Mouse (Mus musculus) forebrain, embryonic 15.5 days (tissue): ENCODE results near the gene Vmn2r108. TPM values are rescaled to one million over a fixed set of nuclear protein-coding genes. Genes with fewer than 3 reads are reported as not detected.
"Not testable (repeated sequence)": the region's sequence is repeated elsewhere in the genome, so short reads cannot be mapped to it uniquely, and the experiment has no call there.

Experiments
- ATAC-seq: fragments of 200-750 bp; cut with Nextera tagmentation; replicated peaks from 2 replicates; pipeline ENCODE4 v1.8.0; 2017; ENCODE audit warnings: mild to moderate bottlenecking, moderate TSS enrichment, moderate library complexity
- H3K27ac ChIP-seq: fragments of 300-500 bp; sonication (generic); replicated peaks from 2 replicates; pipeline ENCODE4 v1.5.1; 2015; ENCODE audit warnings: mild to moderate bottlenecking, inconsistent platforms
- H3K27me3 ChIP-seq: fragments of 300-500 bp; sonication (generic); 2 replicates; pipeline ENCODE4 v1.6.1; 2015; ENCODE audit warnings: inconsistent platforms
- H3K36me3 ChIP-seq: fragments of 300-500 bp; sonication (generic); 2 replicates; pipeline ENCODE4 v1.6.1; 2015; ENCODE audit warnings: mild to moderate bottlenecking, inconsistent platforms
- H3K4me1 ChIP-seq: fragments of 300-500 bp; sonication (generic); 2 replicates; pipeline ENCODE4 v1.6.1; 2015; ENCODE audit warnings: inconsistent platforms
- H3K4me2 ChIP-seq: fragments of 300-500 bp; sonication (generic); replicated peaks from 2 replicates; pipeline ENCODE4 v1.6.1; 2015; ENCODE audit warnings: mild to moderate bottlenecking, inconsistent platforms
- H3K4me3 ChIP-seq: fragments of 300-500 bp; sonication (generic); 2 replicates; pipeline ENCODE4 v1.5.1; 2015; ENCODE audit warnings: mild to moderate bottlenecking, inconsistent platforms
- H3K9ac ChIP-seq: fragments of 300-500 bp; sonication (generic); replicated peaks from 2 replicates; pipeline ENCODE4 v1.6.1; 2015; ENCODE audit warnings: mild to moderate bottlenecking, inconsistent platforms
- H3K9me3 ChIP-seq: fragments of 300-500 bp; sonication (generic); 2 replicates; pipeline ENCODE4 v1.6.1; 2016; ENCODE audit warnings: inconsistent platforms
- WGBS: fragments of 180-500 bp; shearing (Covaris S2); methylation state at CpG from one replicate; pipeline ENCODE4 v1.1.7; 2015; ENCODE audit warnings: mixed read lengths; 5-methylcytosine and 5-hydroxymethylcytosine counted together
- polyA plus RNA-seq: library from polyadenylated mRNA; unstranded; fragments of >200 nt; fragmentation: Nextera tagmentation; extraction: Ambion mirVana; gene quantifications from 2 replicates; pipeline ENCODE4 v1.2.1, GENCODE M21; 2015

Vmn2r108 gene
- polyA plus RNA-seq, result not detected in 2 replicates

DNA sequence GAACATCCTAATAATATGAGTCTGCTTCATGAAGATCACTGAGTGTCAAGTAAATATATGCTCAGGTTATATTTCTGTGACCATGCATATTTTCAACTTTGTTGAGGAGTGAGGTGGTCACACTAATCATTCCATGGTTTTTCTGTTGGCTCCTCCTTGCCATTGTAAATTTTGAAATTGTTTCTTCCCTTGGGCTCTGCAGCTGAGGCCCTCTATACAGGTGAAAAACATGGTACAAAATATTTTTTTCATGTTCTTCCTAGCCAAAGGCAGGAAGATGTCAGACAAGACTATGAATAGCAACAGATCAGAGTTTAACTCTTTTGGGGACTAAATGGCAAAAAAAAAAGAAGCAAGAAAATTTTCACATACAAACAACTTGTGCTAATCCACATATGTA lies at the start of gene Vmn2r108:
Vmn2r108 (minus strand) TSS at position 101 of the 400 bp plus-strand sequence.
- ATAC-seq, result no peak
- H3K4me3 ChIP-seq, result no peak within 1 kb of the TSS
- no peak within 1 kb of the TSS for H3K4me2 ChIP-seq
- H3K36me3 ChIP-seq, result no peaks in the 10 kb centered on the region
- H3K9me3 ChIP-seq, result 0 out of 2 replicates have a peak, but pooled peaks cover 7% of the 10 kb centered on the region
- no peaks in the 10 kb centered on the region for H3K27me3 ChIP-seq
- no peaks in the 10 kb centered on the region for H3K4me1 ChIP-seq
- H3K27ac ChIP-seq, result no peak within 1 kb of the TSS
- no peak within 1 kb of the TSS for H3K9ac ChIP-seq

DNA sequence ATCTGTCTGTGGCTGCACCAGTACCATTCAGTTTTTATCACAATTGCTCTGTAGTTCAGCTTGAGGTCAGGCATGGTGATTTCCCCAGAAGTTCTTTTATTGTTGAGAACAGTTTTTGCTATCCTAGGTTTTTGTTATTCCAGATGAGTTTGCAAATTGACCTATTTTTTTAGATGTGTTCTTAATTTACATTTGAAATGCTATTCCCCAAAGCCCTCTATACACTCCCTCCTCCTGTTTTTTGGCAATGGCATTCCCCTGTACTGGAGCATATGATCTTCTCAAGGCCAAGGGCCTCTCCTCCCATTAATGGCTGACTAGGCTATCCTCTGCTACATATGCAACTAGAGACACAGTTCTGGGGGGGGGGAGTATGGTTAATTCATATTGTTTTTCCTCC lies 27.1 kb upstream of the Vmn2r108 start:
- H3K36me3 ChIP-seq, H3K4me3 ChIP-seq, H3K4me2 ChIP-seq, H3K27ac ChIP-seq, H3K9ac ChIP-seq, H3K27me3 ChIP-seq, H3K4me1 ChIP-seq, ATAC-seq: not testable (repeated sequence)
- peaks cover 14% of the 10 kb centered on the region; the same call in 1 of the 2 replicates for H3K9me3 ChIP-seq

DNA sequence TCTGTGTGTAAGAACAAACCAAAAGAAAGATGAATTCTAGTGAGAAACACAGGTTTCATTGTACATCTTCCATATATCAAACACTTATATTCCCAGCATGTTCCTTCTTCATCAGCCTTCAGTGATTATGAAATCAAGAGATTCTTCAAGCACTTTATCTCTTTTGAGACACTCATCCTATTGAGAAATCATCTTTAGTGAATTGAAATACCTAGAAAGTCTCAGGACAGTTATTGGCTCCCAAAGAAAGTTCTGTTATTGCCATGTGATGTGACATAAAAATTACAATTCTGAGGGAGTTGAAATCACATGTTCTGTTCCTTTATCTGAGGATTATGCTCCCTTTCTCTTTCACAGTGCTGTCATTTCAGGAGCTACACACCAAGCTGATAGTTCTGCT lies 16.7 kb upstream of the Vmn2r108 start, which contains the start of gene Vmn1r225:
Vmn1r225 (plus strand) TSS at position 301 of the 400 bp plus-strand sequence.
- Histone ChIP-seq H3K9me3 (peaks cover 16% of the 10 kb centered on the region; the same call in 1 of the 2 replicates), H3K4me2 (no peak within 1 kb of the TSS), H3K4me1 (no peaks in the 10 kb centered on the region), H3K4me3 (no peak within 1 kb of the TSS), H3K9ac (no peak within 1 kb of the TSS), H3K27me3 (no peaks in the 10 kb centered on the region), H3K36me3 (no peaks in the 10 kb centered on the region), H3K27ac (no peak within 1 kb of the TSS)
- ATAC-seq, result no peak

DNA sequence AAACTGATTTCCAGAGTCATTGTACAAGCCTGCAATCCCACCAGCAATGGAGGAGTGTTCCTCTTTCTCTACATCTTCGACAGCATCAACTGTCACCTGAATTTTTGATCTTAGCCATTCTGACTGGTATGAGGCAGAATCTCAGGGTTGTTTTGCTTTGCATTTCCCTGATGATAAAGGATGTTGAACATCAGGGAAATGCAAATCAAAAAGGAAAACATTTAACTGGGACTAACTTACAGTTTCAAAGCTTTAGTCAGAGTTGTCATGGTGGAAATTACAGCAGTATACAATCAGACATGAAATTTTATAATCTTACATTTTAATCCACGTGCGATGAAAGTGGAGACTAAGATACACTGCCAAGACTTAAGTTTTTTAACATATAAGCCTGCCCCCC lies 7.8 kb downstream of the Vmn2r108 start:
- WGBS, result 72% methylated on average over 3 of the region's 3 CpGs
- Histone ChIP-seq H3K27ac (no peak overlapping the region), H3K4me1 (no peaks in the 10 kb centered on the region), H3K9me3 (no peaks in the 10 kb centered on the region; the same call in 1 of the 2 replicates), H3K4me3 (no peak overlapping the region), H3K27me3 (no peaks in the 10 kb centered on the region), H3K4me2 (no peak overlapping the region), H3K36me3 (no peaks in the 10 kb centered on the region), H3K9ac (no peak overlapping the region)
- ATAC-seq, result no peak

DNA sequence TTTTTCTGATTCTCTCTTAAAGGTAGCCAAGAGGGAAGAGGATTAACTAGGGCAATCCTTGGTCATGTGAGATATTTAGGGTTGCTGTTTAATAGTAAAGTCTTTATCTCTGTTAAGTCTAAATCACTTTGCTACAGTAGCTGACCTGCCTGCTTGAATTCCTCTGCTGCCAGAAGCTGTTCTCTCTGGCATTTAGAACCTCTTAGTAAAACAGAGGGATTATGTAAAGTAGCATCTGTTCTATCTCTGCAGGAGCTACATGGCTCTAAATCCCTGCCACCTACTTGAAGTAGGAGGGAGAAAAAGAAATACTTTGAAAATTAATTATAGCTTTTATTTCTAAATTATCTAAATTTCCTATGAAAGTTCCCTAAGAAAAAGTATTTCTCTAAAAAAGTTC lies 41.9 kb downstream of the Vmn2r108 start:
- Histone ChIP-seq H3K36me3 (no peaks in the 10 kb centered on the region), H3K27ac (no peak overlapping the region), H3K4me1 (no peaks in the 10 kb centered on the region), H3K9ac (no peak overlapping the region), H3K27me3 (no peaks in the 10 kb centered on the region), H3K4me2 (no peak overlapping the region), H3K9me3 (peaks cover 17% of the 10 kb centered on the region), H3K4me3 (no peak overlapping the region)
- ATAC-seq, result no peak

DNA sequence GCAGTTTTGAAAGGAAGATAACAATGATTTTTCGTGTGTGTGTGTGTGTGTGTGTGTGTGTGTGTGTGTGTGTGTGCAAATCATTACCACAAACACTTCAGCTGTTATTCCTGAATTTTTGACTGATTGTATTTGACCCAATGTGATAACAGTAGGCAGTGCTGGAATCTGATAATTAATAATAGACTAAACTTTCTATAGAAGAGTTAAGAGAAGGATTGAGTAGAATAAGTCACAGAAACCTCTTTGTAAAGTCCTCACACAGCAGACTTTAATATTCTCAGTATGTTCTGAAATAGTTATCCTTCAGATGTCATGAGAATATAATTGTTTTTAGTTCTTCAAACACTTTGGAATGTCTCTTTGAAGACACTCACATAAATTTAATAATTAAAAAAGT lies 67.3 kb downstream of the Vmn2r108 start, which contains the start of gene Vmn1r224:
Vmn1r224 (plus strand) TSS at position 301 of the 400 bp plus-strand sequence.
- H3K4me3 ChIP-seq, result no peak within 1 kb of the TSS
- no peak within 1 kb of the TSS for H3K27ac ChIP-seq
- no peaks in the 10 kb centered on the region for H3K4me1 ChIP-seq
- no peak within 1 kb of the TSS for H3K4me2 ChIP-seq
- WGBS, result 26% methylated on average over 1 of the region's 1 CpGs
- H3K9me3 ChIP-seq, result peaks cover 5% of the 10 kb centered on the region
- no peak for ATAC-seq
- no peaks in the 10 kb centered on the region for H3K36me3 ChIP-seq
- no peaks in the 10 kb centered on the region for H3K27me3 ChIP-seq
- H3K9ac ChIP-seq, result no peak within 1 kb of the TSS

Other genes with a start within 250 kb of the Vmn2r108 start
- gene Vmn2r105, start 246.3 kb downstream of the Vmn2r108 start, polyA plus RNA-seq, result not detected in 2 replicates
- not detected in 2 replicates for gene Vmn2r106, start 195.8 kb downstream of the Vmn2r108 start, polyA plus RNA-seq
- gene Vmn2r107, start 136.1 kb downstream of the Vmn2r108 start, polyA plus RNA-seq, result not detected in 2 replicates
- not detected in 2 replicates for gene Vmn1r224, start 67.2 kb downstream of the Vmn2r108 start, polyA plus RNA-seq
- not detected in 2 replicates for gene Vmn1r225, start 16.8 kb upstream of the Vmn2r108 start, polyA plus RNA-seq
- gene Vmn2r109, start 83.4 kb upstream of the Vmn2r108 start, polyA plus RNA-seq, result not detected in 2 replicates
- gene Vmn2r110, start 115.1 kb upstream of the Vmn2r108 start, polyA plus RNA-seq, result 0.04 TPM in 1 of 2 replicates, not detected in the other
- gene Fpr-rs3, start 143.5 kb upstream of the Vmn2r108 start, polyA plus RNA-seq, result not detected in 2 replicates
- gene Vmn1r226, start 201.5 kb upstream of the Vmn2r108 start, polyA plus RNA-seq, result not detected in 2 replicates
- not detected in 2 replicates for gene Vmn1r227, start 248.5 kb upstream of the Vmn2r108 start, polyA plus RNA-seq